Mouse (Mus musculus) ovary, postnatal 36 days (tissue): Measurements from ENCODE around the gene Heyl.
A peak's percentile ranks its signal among the peaks of the same experiment; 100 is the strongest.
"Not testable (repeated sequence)": the region's sequence is repeated elsewhere in the genome, so short reads cannot be mapped to it uniquely, and the experiment has no call there.

Experiments used
- DNase-seq: peaks from one replicate; pipeline ENCODE4 v3.0.0; 2022; ENCODE audit warnings: low spot score, mixed read lengths

Heyl gene

DNA sequence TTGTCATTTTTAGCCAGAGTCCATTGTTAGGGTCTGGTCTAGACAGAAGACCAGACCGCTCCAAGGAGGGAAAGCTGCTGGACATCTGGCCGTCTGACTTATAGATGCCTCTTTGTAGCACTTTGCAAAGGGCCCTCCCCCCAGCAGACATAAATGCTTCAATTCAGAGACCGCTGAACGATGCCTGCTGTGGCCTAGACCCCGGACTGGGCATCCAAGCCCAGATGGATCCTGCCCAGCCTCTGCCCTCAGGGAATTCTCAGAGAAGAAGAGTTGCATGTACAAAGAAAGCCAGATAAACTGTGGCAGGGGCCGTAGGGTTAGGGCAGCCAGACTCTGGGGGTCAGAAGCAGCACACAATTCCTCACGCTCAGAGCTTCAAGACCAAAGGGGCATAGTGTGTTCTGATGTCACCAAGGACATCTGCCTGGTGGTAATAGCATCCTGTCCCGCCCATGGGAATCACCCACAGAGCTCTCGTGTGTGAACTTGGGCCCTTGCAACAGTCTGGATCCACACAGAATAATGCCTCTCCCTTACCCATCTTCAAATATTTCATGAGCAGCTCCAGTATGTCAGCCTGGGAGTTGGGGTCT, 2.6 kb downstream of the Heyl start:
- DNase-seq: no peak

DNA sequence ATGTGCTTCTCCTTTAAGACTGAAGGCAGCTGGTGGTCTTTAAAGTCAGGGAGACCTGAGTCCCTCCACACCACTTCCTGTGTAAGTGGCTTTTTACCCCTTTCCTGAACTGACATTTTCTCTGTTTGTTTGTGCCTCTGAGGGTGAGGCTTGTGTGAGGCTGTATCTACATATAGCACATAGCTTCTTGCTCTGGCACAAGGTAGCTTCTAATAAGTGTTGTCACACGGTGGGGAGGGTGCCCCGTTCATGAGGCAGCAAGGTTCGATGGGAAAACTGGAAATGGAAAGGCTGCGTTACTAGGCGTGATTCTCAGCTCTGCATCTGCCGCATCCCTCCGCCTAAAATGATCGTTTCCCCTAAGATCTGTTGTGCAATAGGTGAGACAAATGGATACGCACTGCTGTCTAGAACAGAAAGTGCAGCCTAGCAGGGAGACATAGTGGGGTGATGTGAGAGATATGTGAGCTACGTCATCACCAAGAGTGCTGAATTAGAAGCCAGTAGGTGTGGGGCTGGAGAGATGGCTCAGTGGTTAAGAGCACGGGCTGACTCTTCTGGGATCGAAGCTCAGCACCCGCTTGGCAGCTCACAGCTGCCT, 3.2 kb downstream of the Heyl start:
- no peak for DNase-seq

DNA sequence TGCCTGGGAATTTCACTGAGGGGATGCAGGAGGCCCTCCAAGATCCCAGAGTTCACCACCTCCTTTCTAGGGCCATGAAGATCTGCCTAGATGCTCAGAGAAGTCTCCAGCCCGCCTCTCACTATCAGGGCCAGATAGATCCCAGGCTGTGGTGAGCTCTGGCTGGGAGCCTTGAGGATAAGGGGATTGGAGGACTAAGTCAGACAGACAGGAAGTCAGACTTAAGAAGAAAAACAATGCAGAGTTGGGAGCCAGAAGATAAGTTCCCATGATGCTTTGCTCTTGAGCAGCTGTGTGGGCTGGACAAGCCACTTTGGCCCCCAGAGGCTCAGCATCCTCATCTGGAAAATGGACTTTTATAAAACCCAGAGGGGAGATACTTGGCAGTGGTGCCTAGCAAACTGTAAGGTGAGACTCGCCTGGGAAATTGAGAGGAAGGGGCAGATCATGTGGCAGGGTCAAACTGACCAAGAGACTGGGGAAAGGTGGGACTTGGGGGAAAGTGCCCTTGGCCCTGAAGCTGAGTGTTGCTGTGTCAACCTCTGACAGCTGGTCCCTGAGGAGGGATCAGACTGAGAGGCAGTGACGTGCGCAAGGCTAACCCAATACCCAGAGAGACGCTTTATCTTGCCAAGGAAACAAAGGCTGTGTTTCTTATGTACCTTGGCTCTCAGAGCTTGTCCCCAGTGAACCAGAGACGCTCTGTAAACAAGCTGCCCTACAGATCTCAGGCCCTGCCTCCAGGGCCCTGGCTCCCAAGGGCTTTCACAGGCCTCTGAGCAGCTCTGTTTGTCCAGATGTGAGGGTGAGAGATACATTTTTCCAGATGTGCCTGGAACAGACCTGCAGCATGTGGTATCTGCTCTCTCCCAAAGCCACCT, 4.3 kb downstream of the Heyl start:
- no peak for DNase-seq

DNA sequence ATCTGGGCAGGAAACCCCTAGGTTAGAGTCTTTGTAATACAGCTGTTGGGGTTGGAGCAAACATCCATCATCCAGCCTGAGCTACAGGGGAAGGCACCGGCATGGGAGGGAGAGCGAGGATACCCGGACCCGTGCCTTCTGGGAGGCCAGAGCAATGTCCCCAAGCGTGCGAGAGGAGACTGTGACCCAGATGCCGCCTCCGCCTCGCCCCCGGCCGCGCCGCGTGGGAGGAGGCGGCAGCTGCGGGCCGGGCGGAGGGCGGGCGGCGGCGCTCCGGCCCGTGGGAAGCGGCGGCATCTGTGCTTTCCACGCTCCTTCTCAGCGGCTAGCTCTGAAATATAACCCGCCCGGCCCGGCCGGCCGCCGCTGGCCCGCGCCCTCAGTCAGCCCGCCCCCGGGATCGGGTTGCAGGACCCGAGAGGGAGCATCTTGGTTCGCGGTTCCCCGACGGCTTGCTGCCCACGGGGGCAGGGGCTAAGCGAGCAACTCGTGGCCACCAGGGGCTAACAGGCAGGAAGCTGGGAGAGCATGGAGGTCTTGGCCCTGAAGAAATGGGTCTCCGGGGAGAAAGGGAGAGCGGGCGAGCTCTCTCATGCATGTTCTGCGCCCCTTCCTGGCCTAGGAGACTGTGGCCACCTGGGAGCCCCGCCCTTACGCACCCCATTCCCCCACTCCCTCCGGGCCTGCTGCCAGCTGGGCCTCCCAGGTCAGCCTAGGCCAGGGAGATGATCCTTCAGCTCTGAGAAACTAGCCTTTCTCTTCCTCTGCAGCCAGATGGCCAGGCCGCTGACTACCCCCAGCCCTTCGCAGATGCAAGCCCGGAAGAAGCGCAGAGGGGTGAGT, 6.2 kb downstream of the Heyl start:
- peak; percentile 78 for DNase-seq

DNA sequence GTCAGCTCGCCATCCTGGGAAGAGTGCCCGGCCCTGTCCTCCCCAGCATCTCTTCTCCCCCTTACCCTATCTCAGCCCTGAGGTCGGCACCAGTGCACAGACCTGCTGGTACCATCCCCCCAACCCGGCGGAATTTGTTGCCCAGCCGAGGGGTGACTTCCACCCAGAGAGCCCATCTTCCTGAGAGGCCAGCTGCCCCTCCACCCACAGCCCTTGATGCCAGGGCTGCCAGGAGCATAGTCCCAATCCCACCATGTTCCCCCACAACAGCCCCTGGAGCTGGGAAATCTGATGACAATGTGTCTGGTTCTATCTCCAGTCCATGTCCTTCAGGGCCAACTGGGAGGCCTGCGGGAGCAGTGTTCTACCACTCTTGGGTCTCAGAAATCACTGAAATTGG, 12.9 kb downstream of the Heyl start:
- DNase-seq: no peak

DNA sequence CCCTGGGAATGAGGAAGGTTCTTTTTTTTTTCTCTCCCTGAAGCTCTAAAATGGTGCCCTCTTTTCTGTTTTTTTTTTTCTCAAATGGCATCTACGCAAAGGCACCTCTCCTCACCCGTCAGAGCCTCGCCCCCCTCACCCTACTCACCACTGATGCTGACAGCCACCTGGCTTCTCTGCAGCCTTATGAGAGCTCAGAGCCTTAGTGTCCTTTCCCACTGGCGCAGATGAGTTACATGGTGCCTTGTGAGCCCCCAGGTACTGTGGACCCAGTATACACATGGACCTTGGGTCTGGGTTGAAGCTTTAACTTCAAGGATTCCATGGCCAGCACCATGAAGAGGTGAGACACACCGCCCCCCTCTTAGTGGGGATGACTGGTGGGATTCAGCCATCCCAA, 13.3 kb downstream of the Heyl start:
- DNase-seq: no peak

DNA sequence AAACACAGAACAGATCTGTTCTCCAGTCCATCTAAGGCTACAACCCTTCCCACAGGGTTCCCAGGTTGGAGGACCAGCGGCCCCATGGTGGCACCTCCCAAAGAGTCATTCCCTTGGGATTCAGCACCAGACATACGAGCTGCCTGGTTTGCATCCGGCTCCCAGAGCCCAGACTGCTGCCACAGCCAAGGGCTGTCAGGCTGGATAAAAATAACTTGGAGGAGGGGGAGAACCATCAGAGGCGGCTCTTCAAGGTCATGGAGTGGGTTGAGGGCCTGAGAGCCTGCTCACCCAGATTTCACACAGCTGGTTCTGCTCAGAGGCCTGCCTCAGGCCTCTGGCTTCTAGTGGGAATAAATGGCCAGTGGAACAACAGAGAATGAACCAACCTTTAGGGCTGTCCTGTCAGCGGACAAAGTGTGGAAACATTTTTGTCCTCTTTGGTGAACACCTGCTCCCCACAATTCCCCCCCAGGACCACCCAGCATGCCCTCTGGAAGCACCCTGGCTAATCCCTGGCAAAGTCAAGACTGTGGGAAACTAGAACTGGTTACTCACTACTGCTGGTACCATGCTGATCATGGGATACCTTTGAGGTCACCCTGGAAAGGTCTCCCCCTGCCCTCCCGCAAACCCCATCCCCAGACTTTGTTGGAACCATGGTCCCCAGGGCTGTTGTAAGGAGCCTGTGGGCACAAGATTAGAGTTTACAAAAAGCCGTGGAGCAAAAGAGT, 14.0 kb downstream of the Heyl start:
- DNase-seq: peak; percentile 54

DNA sequence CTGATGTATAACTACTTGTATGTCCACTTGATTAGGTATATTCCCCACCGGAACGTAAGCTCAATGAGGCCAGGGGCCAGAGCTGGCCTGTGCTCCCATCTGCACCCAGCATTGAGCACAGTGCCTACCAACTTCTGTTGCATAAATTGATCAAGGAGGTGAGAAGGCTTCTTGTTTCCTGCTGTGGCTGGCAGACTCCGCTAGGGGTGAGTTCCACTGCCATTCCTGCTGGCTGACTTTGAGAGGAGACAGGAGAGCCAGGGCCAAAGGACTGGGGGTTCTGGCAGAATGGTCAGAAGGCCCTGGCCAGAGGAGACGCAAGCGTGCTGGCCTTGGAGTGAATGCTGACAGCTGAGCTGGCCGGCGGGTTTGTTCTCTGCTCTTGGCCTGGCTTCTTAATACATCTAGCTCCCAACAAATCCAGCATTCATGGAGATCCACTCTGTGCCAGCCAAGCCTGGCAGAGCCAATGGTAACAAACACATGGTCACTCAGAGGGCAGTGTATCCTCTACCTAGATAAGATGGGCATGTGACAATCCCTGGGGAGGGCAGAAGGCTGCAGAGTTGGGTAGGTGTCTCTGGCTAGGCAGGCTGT, 15.7 kb downstream of the Heyl start:
- peak; percentile 73 for DNase-seq

DNA sequence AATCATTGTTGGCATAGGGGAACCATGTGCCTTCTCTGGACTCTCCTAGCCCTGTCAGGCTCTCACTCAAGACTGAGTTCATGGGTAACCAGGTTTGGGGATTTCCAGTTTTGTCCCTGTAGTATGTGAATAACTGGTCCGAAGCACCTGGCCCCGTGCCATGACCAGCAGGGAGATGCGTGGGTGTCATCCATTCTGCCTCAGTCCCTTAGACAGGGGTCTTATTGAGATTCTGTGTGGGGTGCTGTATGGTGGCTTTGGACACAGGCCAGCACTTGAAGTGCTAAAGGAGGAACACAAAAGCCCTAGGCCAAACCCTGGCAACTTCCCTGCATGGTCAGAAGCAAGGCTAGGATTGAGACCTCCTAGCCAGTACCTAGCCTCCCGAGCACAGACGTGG, 18.9 kb downstream of the Heyl start:
- DNase-seq: no peak

DNA sequence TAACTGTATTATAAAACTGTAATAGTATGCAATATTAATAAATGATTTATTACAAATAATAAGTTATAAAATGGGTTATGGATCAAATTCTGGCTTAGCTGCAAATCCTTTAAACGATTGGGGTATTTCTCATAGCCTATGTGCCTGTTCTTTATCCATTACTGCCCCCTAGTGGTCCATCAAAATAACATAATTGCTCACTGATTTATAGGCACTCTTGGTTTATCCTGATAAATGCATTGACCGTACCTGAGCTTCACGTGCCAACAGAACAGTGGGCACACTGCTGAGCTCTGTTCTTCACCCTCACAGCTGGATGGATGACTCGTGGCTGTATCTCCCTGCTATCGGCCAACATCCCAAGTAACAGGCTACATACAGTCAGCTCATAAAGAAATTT, 21.3 kb downstream of the Heyl start:
- DNase-seq: no peak

DNA sequence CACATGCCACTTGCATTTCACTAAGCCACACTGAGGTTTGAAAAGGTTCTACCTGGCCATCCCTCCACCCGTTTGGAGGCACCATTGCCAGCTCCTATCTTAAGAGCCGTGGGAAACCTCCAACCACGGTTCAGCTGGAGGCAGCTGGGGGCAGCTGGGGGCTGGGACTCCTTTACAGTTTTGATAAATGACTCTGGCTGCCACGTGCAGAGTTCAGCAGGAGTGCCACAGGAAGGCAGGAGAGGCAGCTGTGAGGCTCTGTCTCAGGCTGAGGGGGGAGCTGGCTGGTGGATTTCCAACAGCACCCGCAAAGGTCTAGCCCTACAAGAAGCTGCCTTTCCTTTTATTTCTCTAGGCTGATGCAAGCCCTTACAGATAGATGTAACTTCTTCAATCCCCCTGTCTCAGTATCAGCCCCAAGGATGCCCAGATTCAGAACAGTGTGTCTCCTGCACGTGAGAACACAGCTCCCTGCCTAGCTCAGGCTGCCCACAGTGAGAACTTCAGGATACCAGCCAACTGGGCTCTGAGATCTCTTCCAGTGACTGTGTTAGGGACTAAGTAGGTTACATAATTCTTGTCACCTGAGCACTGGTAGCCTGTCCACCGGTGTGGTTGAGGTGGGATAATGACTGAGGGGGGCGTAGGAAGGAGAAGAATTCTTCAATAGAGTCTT, 26.9 kb downstream of the Heyl start:
- DNase-seq: no peak

DNA sequence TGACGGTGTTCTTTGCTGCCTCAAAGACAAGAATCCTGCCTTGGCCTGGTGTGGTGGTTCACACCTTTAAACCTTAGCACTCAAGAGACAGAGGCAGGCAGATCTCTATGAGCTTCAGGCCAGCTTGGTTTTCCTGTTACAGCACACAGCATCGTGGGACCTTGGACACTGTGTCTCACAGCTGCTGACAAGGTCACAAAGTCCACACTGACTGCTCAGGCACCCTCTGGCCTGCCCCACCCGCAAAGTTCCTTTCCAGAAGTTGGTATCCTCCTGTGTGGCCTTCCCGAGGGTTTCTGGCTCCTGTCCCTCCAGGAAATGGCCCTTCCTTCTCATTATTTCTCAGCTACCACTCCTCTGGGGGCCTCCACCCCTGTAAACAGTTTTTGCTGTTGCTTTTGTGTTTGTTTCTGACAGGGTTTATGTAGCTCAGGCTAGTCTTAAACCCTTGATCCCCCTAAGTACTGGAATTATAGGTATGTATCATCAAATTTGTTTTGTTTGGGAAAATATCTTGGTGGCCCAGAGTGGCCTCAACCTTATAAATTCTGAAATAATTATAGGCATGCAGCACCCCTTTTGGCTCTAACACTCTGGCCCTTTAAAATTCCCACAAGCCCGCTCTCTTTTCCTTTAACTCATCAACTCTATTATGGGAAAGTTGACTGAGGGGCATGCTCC, 28.5 kb downstream of the Heyl start, which contains the start of gene Pabpc4:
TSS of gene Pabpc4 (plus strand) at position 631 of the 681 bp plus-strand sequence.
- no peak for DNase-seq

DNA sequence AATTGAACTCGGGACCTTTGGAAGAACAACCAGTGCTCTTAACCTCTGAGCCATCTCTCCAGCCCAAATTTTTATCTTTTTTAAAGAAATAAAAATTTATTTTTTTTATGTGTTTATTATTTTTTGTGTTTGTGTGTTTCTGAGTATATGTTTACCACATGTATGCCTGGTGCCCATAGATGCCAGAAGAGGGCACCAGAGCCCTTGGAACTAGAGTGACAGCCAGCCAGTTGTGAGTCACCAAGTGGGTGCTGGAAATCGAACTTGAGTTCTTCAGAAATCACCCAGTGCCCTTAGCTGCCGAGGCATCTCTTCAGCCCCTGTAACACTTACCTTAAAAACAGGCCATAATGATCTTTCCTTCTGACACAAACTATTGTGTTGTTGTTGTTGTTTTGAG, 37.7 kb downstream of the Heyl start:
- no peak for DNase-seq

DNA sequence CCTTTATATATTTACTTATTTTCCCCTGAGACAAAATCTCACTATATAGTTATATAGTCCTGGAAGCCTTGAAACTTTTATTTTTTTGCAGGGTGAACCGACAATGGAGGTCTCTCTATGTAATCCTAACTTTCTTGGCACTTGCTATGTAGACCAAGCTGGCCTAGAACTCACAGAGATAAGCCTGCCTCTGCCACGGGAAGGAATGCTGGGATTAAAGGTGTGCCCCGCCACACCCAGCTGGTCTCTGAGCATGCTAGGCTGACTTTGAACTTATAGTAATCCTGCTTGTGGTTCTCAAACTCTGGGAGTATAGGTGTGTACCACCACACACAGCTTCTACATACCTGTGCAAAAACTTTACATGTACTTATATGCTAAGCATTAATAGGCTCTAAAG, 46.8 kb downstream of the Heyl start:
- DNase-seq: no peak

DNA sequence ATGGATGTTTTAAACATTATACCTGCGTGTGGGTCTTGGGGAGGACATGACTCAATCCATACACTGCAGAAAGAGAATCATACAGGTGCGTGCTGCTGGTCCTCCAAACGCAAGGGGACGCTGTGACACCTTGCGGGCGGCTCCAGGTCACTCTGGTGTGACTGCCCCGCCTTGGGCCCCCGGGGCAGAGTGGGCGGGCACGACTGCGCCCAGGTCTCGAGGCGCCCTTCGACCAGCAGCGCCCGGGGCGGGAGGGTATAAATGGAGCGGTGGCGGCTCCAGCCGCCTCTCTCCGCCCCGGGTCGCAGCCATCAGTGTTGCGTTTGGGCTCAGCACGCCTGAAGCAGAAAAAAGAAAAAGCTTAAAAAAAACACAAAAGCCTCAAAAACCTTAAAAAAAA, 49.1 kb downstream of the Heyl start:
- DNase-seq: peak; percentile 90

DNA sequence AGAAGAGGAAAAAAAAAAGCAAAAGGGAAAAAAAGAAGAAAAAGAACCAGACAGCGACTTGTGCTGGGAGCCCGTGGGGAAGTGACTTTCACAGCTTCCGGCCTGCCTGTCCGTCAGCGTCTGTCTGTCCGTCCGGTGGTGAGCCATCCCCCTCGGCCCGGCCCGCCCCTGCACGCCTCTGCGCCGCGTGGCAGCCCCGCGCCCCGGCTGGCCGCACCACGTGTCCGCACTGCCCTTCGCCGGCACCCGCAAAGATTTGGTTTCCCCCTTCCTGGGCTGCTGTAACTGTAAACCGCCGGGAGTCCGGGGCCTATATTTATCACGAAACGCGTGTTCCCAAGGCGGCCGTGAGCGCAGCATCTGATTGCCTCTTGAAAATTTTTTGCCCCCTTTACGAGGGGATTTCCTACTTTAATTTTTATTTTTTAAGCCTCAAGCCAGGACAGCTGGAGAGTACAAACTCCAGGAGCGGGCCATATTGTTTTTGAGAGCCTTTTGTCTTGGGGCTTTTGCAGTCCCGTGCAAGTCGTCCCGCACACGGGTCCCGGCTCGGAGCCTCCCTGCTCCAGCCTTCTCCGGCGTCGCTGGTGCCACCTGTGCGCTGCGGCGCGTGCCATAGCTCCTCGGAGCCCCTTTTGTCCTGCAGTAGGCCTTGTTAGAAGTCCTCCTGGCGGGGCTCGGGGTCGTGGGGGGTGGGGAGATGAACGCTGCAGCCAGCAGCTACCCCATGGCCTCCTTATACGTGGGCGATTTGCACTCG, 49.7 kb downstream of the Heyl start:
- DNase-seq: peak; percentile 53

DNA sequence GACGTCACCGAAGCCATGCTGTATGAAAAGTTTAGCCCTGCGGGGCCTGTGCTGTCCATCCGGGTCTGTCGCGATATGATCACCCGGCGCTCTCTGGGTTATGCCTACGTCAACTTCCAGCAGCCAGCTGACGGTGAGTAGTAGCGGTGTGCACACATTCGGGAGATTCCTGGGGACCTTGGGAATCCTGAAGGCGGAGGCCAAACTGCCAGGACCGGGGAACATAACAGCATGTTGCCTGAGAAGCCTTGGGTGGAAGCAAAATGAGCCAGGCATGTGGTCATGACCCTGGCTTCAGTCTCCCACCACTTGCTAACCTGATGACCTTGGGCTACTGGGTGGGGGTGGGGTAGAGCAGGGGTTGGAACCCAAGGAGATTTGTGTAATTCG, 50.3 kb downstream of the Heyl start:
- DNase-seq: not testable (repeated sequence)

DNA sequence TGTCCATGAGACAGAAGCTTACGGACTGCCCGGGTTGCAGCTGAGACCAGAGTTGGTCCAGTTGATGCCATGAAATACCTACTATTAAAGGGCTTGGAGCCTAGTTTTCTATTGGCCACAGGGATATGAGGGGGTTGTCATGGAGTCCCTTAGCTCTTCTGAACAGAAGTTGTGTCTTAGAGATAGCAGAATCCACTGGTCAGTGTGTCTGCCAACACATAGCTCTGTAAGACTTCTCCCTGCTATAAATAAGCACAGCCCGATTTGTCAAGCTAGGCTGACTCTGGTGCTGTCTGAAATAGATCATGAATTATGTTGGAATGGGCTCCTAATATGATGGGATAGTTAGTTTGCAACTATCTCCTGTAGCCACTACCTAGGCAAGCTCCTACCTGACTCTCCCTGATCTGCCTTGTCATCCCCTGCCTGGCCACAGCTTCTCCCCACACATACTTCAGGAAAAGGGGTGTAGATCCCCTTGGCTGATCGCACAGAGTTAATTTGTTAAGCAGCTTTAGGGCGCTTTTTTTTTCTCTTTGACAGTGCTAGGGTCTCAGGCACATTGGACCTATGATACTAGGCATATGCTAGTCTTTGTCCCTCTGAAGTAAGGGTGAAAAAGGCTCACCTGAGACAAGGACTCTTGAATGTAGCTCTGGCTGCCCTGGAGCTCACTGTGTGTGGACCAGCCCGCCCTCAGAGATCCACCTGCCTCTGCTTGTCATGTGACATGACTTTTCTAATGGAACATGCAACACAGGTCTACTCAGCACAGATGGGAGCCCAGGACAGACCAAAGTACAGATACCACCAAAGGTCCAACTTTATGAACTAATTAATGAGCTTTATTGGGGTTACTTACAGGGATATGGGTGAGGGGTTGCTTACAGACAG, 51.6 kb downstream of the Heyl start:
- DNase-seq: no peak
